Mouse (Mus musculus) liver, adult 2 months (tissue): ENCODE data around the gene Plcb4.

Source experiments
- CTCF ChIP-seq: fragments of 200-500 bp; IDR thresholded peaks from 2 replicates; pipeline ENCODE4 v1.5.1; 2011; ENCODE audit warnings: low read depth, low read length, control low read depth
- POLR2A ChIP-seq: fragments of 200-500 bp; IDR thresholded peaks from 2 replicates; pipeline ENCODE4 v1.6.1; 2011; ENCODE audit warnings: low read length, control low read depth; ENCODE audit not compliant: insufficient read depth; ENCODE audit errors: extremely low read depth

- TF ChIP-seq CTCF (no peak), POLR2A (no peak)
These were observed 63.3 kb downstream of the Plcb4 start for GRCm38 (mm10) chr2:135722109-135722508.
